Mouse (Mus musculus) heart, postnatal 10 days (tissue): ENCODE measurements around the gene Fstl4. TPM values are rescaled to one million over a fixed set of nuclear protein-coding genes. Genes with fewer than 3 reads are reported as not detected.
A peak's percentile ranks its signal among the peaks of the same experiment; 100 is the strongest.
"Not testable (repeated sequence)": the region's sequence is repeated elsewhere in the genome, so short reads cannot be mapped to it uniquely, and the experiment has no call there.

Experiments
- DNase-seq, 2 experiments: peaks; one replicate each; pipeline ENCODE4 v3.0.0; 2021
- intact Hi-C: fragments of 180-260 bp; cut with DNase I; formaldehyde crosslinking; loops from one replicate; pipeline ENCODE4 v1.15.1; 2025
- total RNA-seq, 2 experiments: library from RNA; stranded (reverse); gene quantifications; 2 replicates each; pipeline ENCODE4 v1.2.3; 2021

Gene Fstl4
- total RNA-seq, 2 experiments from 2014 or later = 7.7 to 8.5 TPM

DNA sequence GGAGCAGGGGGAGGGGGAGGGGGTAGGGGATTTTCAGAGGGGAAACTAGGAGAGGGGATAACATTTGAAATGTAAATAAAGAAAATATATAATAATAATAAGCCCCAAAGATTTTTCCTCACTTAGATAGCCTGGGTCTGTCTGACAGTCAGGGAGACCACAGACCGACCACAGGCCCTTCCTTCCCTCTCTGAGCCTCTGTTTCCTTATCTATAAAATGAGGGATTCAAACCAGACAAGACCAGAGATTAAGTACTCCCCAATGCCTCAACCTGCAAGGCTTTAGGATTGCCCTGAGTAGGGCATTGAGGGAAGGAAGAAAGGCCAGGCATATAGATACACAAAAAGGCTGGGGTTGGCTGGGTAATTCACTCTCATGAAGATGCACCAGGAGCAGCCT, 307.2 kb downstream of the Fstl4 start:
- no peak for DNase-seq
- intact Hi-C loops = no loop called here

DNA sequence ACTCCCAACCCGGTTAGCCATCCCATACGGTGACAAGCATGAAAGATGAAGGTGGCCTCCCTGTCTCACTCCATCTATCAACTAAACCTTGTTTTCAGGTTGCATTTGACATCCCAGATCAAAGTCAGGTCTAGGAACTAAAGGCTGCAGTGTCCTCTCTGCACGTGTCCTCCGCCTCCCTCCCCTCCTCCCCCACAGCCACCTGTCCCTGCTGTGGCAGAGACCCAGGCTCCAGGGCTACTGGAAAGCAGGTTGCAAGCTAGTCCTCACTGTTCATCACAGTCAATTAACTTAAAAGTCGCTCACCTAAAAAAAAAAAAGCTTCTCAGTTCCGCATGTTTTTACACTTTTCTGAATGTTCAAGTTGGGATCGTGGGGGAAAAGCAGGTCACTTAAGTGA, 313.2 kb downstream of the Fstl4 start:
- DNase-seq = no peak

DNA sequence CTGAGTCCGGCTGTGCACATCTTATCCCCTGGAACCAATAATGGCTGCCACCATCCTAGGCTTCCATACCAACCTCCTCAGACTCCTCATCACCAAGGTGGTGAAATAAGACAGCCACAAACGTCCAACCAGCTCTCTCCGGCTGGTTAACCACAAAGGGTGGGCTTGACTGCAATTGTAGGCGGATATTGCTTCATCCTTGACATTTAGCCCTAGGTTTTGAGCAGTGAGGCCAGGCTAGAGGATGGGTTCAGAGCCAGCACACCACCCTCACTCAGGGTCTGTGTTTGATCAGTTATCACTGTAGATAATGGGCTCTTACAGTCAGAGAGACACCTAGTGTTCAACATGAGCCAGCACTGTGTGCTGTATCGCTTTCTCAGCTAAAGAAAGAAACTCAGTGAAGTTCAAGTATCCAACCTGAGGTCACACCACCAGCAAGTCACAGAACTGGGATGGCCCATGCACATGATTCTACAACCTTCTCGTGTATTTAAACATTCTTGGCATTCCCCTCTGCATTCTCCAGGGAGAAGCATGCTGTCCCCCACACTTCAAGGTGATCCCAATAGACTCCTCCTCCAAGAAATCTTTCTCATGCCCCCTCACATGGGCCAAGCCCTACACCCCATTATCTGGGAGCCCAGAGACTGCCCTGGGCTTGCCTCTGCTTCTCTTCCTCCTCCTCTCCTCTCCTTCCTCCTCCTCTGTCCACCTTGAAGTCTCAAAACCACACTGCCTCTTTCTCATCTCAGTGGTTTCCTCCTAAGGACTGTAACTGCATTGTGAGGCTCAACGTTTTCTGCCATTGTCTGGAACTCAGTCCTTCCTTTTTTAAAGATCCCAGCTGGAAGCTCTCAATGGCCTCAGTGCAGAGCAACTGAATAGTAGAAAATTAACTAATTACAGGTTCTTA, 314.2 kb downstream of the Fstl4 start:
- DNase-seq = no peak
- intact Hi-C loops = no loop called here

More for the DNA sequence above, 313.2 kb downstream of the Fstl4 start:
- intact Hi-C loops = no loop called here

DNA sequence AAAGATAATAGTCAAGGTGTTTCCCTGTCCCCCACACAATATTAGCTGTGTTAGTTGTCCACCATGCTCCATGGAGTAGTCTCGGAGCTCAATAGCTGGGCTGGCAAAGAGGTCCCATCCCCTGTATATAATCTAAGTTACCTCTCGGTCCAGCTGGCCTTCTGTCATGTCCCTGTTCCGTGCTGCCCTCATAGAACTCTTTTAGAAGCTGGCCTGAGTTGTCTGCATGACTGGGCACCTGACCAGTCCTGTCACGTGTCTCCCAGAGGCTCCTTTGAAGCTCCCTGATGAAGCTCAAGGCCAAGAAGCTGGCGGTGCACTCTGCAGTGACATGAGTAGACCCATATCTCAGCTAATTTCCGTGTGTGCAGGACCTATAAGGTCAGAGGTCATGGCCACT, 316.9 kb downstream of the Fstl4 start:
- no peak for DNase-seq
- intact Hi-C loops = no loop called here

DNA sequence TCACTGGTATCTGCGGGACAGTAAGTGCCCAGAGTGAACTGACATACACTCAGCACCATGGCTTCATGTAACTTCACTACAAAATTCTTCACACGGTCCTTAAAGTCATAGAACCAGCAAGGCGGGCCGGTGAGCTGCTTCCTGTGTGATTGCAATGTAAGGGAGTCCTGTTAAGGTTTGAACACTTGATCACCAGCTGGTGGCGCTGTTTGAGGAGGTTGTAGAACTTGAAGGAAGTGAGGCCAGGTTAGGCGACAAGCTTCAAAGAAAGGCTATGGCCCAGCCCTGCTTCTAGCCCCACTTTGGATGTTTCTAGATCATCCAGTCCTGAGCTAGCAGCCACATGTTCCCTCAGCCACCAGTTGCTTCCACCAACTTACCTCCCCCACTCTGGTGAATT, 320.9 kb downstream of the Fstl4 start:
- intact Hi-C loops = no loop called here
- peak; percentile 15 to 43 for DNase-seq

DNA sequence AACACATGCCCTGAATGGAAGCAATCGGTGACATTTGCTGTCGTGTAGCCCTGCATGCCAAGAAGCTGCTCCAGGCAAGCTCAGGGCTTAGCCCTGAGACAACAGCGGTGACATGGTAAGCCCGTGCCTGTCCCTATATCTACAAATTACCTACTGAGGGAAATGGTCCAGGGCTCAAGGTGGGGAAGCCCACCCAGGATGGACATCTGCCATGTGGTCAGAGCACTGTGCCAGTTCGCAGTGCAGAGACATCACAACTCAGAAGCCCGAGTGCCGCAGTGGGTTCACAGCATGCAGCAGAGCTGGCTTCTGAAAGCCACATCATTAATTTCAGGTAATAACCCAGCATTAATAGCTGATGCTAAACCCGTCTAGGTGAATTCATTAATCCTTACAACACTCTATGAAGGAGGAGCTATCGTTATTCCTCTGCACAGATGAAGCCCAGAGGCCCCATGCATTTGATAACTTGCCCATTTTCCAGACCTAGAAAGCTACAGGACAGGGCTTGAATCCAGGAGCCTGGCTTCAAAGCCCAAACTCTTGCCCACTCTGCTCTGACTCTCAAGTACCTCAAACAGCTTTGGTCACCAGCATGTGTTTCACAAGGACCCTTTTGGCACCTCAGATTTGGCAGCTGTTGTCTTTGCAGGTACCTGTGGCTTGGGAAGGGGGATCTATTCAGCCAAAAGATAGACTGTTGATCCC, 321.6 kb downstream of the Fstl4 start:
- DNase-seq = no peak
- intact Hi-C loops = no loop called here

DNA sequence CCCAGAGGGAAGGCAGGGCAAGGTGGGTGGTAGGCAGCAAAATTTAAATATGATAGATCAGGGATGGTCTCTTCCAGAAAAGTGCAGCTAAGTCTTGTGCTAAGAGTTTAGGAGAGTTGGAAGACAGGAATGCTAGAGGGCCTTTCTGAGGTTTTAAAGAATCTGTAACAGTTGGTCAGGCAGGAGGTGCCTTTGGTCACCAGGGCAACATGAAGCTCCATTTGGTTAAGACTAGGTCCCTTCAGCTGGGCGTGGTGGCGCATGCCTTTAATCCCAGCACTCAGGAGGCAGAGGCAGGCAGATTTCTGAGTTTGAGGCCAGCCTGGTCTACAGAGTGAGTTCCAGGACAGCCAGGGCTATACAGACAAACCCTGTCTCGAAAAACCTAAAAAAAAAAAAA, 323.5 kb downstream of the Fstl4 start:
- intact Hi-C loops, DNase-seq: not testable (repeated sequence)

DNA sequence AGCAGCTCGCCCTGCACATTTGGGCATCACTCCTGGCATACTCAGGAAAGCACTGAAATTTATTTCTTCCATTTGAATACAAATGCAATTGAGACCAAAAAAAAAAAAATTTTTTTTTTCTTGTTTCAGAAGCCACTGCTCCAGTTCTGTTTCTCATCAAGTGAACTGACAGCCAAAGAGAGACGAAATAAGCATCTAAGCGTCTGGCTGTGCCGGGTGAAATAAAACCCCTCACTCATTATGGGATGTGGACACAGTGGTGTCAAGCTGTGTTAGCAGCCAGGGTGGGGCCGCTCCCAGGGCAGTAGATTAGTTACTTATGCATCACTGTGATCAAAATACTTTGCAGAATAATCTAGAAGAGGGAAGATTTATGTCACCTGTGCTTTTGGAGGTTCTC, 327.2 kb downstream of the Fstl4 start:
- DNase-seq = no peak
- intact Hi-C loops = no loop called here

DNA sequence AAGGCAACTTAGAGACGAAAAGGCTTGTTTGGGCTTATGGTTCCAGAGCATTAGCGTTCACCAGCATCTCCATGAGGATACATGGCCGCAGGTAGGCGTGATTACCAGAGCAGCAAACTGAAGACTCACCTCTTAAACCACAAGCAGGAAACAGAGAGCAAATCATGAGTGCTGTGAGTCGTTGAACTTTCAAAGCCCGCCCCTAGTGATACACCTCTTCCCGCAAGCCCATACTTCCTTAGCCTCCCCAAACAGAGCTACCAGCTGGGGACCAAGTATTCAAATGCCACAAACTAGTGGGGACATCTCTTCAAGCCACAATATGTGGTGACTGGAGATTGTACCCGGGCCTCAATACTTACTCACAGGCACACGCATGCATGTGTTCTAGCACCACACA, 332.4 kb downstream of the Fstl4 start:
- intact Hi-C loops = no loop called here
- DNase-seq = no peak

DNA sequence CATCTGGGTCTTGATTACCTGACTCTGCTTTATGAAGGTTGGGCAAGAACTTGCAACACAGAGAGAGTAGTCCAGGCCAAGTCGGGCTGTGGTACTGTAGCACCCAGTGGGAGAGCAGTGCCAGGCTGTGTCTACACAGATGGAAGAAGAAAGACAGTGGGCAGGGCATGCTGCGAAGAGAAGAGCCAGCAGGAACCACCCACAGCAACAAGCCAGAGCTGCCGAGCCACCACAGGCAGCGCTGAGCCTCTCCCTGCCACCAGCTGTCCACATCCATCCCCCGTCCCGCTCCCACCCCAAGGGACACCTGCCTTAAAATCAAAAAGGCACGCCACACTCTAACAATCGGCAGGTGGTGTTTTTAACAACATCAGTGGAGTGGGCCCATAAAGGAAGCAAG, 332.9 kb downstream of the Fstl4 start:
- DNase-seq = no peak
- intact Hi-C loops = no loop called here

DNA sequence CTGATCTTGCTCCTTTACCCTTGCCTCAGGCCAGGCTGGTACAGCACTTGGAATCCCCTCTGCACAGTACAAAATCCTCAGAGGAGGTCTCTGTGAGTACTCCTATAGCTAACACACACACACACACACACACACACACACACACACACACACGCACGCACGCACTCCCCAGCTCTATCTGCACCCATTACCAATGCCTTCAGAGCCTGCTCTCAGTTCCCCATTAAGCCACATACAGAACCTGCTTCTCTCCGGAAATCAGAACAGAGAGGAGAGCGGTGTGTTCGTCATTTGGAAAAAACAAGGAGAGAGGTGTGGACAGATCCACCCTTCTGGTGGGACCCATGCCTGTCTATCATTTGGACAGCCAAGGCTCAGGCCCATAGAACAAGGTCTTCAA, 333.4 kb downstream of the Fstl4 start:
- intact Hi-C loops = no loop called here
- DNase-seq = no peak

DNA sequence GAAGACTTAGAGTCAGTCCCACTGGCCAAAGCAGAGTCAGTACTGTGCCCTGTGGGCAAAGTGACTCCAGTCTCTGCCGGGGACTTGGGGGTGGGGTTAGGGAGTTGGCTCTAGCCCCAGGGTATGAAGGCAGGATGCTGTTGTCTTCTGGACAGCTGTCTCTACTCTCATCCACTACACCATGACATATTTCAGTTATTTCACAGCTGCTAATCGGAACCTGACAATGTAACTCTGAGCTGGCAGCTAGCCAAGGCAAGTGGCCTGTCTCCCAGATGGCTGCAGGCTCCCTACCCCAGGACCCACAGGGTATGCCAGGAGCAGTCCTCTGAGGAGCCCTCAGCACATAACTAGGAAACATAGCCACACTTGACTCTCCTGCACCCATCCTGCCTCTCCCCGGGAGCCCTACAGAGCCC, 334.4 kb downstream of the Fstl4 start:
- DNase-seq = peak; percentile 70 to 73

DNA sequence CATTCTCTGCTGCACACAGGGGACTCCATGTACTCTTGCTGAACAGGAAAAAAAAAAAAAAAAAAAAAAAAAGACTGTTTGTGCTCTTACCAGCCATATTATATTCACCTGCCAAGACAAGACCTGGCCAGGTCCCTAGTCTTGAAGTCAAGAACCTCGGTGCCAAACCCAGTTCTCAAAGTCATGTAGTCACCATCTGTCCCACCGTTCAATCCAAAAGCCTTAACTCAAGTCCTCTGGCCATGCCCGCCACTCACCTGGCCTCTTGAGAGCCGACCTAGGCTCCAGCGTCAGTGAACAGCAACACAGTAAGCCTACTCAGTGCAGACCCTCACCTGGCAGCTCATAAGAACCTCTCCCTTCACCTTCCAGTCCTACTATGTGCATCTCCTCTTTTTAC, 334.9 kb downstream of the Fstl4 start:
- DNase-seq = no peak
- intact Hi-C loops = no loop called here

More for the DNA sequence above, 334.4 kb downstream of the Fstl4 start:
- intact Hi-C loops = no loop called here

DNA sequence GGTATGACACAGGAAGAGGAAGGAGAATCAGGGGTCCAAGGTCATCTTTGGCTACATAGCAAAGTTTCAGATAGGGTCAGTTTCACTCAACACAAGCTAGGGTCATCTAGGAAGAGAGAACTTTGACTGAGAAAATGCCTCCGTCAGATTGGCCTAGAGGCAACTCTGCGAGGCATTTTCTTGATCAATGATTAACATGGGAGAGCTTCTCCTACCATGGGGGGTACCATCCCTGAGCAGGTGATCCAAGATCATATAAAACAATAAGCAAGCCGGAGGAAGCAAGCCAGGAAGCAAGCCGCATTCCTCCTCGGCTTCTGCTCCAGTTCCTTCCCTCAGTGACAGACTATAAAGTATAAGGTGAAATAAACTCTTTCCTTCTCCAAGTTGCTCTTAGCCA, 337.3 kb downstream of the Fstl4 start:
- DNase-seq = no peak
- intact Hi-C loops = no loop called here

DNA sequence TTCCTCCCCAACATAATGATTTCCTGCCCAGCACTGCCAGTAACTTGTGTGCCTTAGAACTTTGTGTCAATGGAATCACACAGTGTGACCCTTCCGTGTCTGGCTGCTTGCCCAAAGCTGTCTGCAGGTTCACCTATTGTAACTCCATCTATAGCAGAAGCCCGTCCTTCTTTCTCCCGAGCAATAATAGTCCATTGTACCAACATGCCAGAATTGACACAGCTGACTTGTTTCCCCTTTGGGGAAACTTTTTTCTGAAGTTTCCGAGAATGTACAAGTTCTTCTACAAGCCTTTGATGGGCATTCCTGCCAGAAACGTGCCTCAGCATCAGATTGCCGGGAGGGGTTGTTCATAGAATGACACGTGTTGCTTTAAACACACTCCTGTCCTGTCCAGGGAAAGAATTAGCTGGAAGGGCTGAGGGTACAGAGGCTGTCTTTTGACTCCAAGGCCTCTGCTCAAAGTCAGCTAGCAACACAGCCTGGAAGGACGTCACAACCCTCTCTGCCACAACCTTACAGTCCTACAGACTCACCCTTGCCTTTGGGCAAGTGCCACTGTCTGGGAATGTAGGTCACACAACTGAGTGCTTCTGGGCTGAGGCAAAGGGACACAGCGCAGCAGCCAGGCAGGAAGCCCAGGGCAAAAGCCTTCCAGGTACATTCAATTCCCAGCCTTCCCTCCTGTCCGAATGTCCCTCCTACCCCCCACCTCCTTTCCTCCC, 339.3 kb downstream of the Fstl4 start:
- peak; percentile 53 to 59 for DNase-seq

DNA sequence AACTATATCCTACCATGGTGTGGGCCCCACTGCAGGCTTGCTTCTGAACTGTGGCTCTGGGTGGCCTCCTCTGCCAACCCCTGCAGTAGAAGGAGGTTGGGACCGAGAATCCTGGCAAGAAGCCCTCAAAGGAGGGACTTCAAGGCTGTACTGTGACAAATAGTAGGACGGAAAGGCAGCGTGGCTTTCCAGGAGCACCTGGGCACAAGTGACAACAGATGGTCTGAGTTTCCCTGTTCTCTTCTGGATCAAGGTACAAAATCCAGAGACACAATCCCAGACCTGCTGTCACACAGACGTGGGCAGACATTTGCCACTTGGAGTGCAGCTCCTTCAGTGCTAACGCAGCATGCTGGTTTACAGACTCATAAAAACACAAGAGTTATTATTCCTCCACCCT, 343.3 kb downstream of the Fstl4 start:
- intact Hi-C loops = no loop called here
- no peak for DNase-seq

More for the DNA sequence above, 339.3 kb downstream of the Fstl4 start:
- intact Hi-C loops = no loop called here

DNA sequence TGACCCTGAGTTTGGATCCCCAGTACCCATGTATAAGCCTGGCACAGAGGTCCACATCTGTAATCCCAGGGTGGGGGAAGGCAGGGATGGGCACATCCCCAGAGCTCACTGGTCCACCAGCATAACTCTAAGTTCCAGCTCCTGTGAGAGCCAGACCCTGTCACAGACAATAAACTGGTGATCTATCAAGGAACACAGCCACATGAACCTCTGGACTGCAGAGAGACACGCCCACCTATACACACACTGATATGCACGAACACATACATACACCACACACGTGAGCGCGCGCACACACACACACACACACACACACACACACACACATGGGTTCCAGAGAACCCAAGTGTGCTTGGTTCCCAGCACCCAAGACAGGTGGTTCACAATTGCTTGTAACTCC, 344.4 kb downstream of the Fstl4 start:
- DNase-seq = no peak
- intact Hi-C loops = no loop called here

DNA sequence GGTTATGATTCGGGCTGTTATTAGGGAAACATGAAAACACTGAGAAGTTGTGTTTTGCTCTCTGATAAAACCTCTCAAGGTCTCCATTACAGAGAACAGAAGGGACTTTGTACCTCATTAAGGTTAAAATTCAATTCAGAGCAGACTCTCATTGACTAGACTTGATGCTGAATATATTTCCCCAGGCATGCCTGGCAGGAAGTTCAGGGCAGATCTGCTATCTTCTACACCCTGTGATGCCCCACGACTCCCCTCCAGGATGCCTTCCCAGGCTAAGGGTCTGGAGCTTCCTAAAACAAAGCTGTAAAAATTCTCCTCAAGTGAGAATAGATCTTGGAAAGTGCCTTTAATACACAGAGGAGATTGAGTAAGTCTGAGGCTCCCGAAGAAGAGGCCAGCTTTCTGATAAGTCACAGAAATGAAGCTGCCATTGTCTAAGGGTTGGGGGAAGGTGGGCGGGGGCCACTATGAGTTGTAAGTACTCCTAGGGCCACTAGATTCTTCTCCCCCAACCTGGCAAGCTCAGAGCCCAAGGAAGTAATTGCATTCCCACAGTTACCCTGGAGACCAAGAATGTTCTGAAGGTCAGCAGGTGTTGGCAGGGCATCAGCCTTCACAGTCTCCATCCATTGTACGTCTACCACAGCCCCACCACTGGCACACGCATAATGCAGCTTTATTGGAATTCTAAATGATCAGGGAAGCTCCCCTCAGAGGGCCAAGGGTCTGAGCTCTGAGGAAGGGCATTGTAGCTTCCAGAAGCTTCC, 345.4 kb downstream of the Fstl4 start:
- intact Hi-C loops = no loop called here
- DNase-seq = no peak

DNA sequence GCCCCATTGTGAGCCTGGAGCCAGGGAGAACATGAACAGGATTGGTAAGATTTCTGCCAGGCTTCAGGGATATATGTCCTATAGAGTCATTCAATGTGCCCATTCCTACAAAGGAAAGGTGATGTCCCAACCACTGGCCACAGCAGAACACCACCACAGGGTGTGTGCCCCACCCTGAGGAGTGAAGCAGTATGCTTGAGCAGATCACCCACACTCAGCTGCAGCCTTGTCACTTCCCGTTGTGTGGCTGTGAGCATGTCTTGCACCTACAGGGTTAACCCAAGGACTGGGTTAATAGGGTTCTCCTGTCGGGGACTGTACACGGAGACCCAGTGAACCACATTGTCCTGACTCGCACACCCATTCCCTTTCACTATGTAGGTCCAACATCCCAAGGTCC, 351.3 kb downstream of the Fstl4 start:
- intact Hi-C loops = no loop called here
- DNase-seq = no peak

DNA sequence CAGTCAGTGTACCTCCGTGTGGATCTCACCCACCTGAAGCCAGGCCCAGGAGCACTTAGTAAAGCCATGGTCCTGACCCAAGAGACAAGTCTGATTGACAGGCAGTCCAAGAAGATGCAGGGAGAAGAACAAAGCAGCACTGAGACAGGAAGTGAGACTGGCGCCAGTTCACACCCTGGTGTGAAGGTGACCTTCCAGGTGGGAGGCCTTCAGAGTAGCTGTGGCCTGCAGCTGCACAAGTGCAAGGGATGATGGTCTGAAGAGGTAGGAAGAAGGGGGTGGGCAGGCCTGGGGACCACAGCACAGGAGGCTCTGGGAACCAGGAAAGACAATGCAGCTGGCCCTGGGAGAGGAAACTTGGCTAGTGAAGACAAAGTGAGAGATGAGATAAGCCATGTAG, 351.9 kb downstream of the Fstl4 start:
- DNase-seq = no peak
- intact Hi-C loops = no loop called here
